Mouse (Mus musculus): ENCODE measurements around the gene Kri1.
A peak's percentile ranks its signal among the peaks of the same experiment; 100 is the strongest.
"Not testable (repeated sequence)": the region's sequence is repeated elsewhere in the genome, so short reads cannot be mapped to it uniquely, and the experiment has no call there.

The Kri1 gene

GRCm38 (mm10) chr9:21245113-21245487 is 42.7 kb downstream of the Kri1 start:
- no peak for DNase-seq (ENCODE audit: low read depth in 2 of 2, low spot score in 2 of 2)

- DNase-seq (ENCODE audit: low read depth in 2 of 2, low spot score in 2 of 2) = no peak
Measured at GRCm38 (mm10) chr9:21244428-21245112, 43.2 kb downstream of the Kri1 start.

GRCm38 (mm10) chr9:21243826-21244427 is 43.8 kb downstream of the Kri1 start:
- no peak for DNase-seq (ENCODE audit: low read depth in 2 of 2, low spot score in 2 of 2)

GRCm38 (mm10) chr9:21241343-21241742 is 46.4 kb downstream of the Kri1 start:
- DNase-seq (ENCODE audit: low read depth in 2 of 2, low spot score in 2 of 2) = peak; percentile 75 to 88

- no peak for DNase-seq (ENCODE audit: low read depth in 2 of 2, low spot score in 2 of 2)
Measured at GRCm38 (mm10) chr9:21239465-21239848, 48.3 kb downstream of the Kri1 start.

GRCm38 (mm10) chr9:21238733-21239464 is 48.9 kb downstream of the Kri1 start, which contains the start of gene Keap1:
TSS of gene Keap1 (minus strand) at chr9:21239361.
- DNase-seq (ENCODE audit: low read depth in 2 of 2, low spot score in 2 of 2) = peak; percentile 60 to 68

GRCm38 (mm10) chr9:21238004-21238732 is 49.6 kb downstream of the Kri1 start:
- no peak for DNase-seq (ENCODE audit: low read depth in 2 of 2, low spot score in 2 of 2)

GRCm38 (mm10) chr9:21237368-21238003 is 50.3 kb downstream of the Kri1 start:
- DNase-seq (ENCODE audit: low read depth in 2 of 2, low spot score in 2 of 2) = no peak

- DNase-seq (ENCODE audit: low read depth in 2 of 2, low spot score in 2 of 2) = no peak
Measured at GRCm38 (mm10) chr9:21236991-21237367, 50.8 kb downstream of the Kri1 start.

GRCm38 (mm10) chr9:21235341-21235740 is 52.4 kb downstream of the Kri1 start:
- no peak for DNase-seq (ENCODE audit: low read depth in 2 of 2, low spot score in 2 of 2)

- no peak for DNase-seq (ENCODE audit: low read depth in 2 of 2, low spot score in 2 of 2)
Measured at GRCm38 (mm10) chr9:21233805-21234204, 54.0 kb downstream of the Kri1 start.

GRCm38 (mm10) chr9:21233366-21233765 is 54.4 kb downstream of the Kri1 start:
- DNase-seq (ENCODE audit: low read depth in 2 of 2, low spot score in 2 of 2) = no peak

GRCm38 (mm10) chr9:21232867-21233266 is 54.9 kb downstream of the Kri1 start:
- DNase-seq (ENCODE audit: low read depth in 2 of 2, low spot score in 2 of 2) = no peak

GRCm38 (mm10) chr9:21231551-21231950 is 56.2 kb downstream of the Kri1 start:
- no peak for DNase-seq (ENCODE audit: low read depth in 2 of 2, low spot score in 2 of 2)

- no peak for DNase-seq (ENCODE audit: low read depth in 2 of 2, low spot score in 2 of 2)
Measured at GRCm38 (mm10) chr9:21227342-21227741, 60.4 kb downstream of the Kri1 start.

- no peak for DNase-seq (ENCODE audit: low read depth in 2 of 2, low spot score in 2 of 2)
Measured at GRCm38 (mm10) chr9:21225415-21225758, 62.4 kb downstream of the Kri1 start.

- DNase-seq (ENCODE audit: low read depth in 2 of 2, low spot score in 2 of 2) = no peak
Measured at GRCm38 (mm10) chr9:21224576-21225414, 63.0 kb downstream of the Kri1 start.

- DNase-seq (ENCODE audit: low read depth in 2 of 2, low spot score in 2 of 2) = no peak
Measured at GRCm38 (mm10) chr9:21223906-21224305, 63.9 kb downstream of the Kri1 start.

- DNase-seq (ENCODE audit: low read depth in 2 of 2, low spot score in 2 of 2) = not testable (repeated sequence)
Measured at GRCm38 (mm10) chr9:21223490-21223889, 64.3 kb downstream of the Kri1 start.
